Mouse (Mus musculus): ENCODE data around the gene Cd40lg. TPM values are rescaled to one million over a fixed set of nuclear protein-coding genes. Genes with fewer than 3 reads are reported as not detected.

The Cd40lg gene
- not detected in 2 replicates for polyA plus RNA-seq (2015; fragmentation: Nextera tagmentation; extraction: Ambion mirVana)

DNA sequence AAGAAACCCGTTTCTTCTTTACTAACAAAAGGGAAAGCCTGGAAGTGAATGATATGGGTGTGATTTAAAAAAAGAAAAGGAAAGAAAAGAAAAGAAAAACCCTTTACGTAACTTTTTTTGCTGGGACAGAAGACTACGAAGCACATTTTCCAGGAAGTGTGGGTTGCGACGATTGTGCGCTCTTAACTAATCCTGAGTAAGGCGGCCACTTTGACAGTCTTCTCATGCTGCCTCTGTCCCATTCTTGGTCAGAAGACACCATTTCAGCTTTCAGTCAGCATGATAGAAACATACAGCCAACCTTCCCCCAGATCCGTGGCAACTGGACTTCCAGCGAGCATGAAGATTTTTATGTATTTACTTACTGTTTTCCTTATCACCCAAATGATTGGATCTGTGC is at the start of gene Cd40lg:
TSS of gene Cd40lg (plus strand) at position 268 of the 400 bp plus-strand sequence.
- ATAC-seq (ENCODE audit: low FRiP score) = no peak
- Histone ChIP-seq H3K4me1 (replicated peaks) (no peaks in the 10 kb centered on the region), H3K27ac (no peak within 1 kb of the TSS), H3K4me3 (no peak within 1 kb of the TSS), H3K9me3 (no peaks in the 10 kb centered on the region), H3K9ac (no peak within 1 kb of the TSS), H3K36me3 (no peaks in the 10 kb centered on the region), H3K4me2 (no peak within 1 kb of the TSS), H3K27me3 (no peaks in the 10 kb centered on the region)
- 88% methylated on average over 9 of the region's 9 CpGs for WGBS

DNA sequence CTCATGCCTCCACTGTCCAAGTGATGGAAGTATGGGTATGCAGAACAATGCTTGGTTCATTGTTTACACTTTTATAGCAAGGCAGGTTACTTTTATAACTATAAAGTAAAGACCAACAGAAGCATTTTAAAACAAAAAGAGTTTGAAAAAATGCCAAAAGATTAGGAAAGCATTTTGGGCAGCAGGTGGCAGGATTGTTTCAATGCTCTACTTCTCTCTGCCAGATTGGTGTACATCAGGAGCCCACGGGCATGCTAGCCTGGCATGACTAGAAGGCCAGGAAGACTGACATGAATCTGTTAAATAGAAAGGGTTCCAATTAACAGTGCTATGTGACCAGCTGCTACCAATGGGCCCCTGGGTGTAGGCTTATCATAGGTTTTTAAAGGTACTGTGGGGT is 45.4 kb upstream of the Cd40lg start:
- Histone ChIP-seq H3K9ac (no peak overlapping the region), H3K36me3 (no peaks in the 10 kb centered on the region), H3K27me3 (no peaks in the 10 kb centered on the region), H3K4me2 (no peak overlapping the region), H3K4me1 (replicated peaks) (no peaks in the 10 kb centered on the region), H3K9me3 (no peaks in the 10 kb centered on the region), H3K4me3 (no peak overlapping the region), H3K27ac (no peak overlapping the region)
- WGBS = 61% methylated on average over 1 of the region's 1 CpGs
- no peak for ATAC-seq (ENCODE audit: low FRiP score)

DNA sequence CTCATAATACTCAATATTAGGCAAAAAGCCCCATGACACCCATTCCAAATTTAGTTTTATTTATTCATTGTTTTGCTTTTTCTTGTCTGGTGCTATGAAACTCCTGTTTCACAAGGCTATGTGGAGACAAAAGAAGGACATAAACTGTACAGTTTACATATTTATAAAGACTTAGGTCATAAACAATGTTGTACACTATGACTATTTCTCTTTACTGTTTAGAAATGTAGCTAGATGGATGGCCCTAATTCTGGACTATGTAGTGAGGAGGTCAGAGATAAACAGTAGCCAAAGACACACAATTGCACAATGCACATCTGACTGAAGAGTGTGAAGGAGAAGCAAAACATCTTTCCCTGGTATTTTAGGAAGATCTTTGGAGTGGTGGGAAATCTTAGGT is 40.7 kb upstream of the Cd40lg start:
- H3K36me3 ChIP-seq = no peaks in the 10 kb centered on the region
- no peaks in the 10 kb centered on the region for H3K4me1 ChIP-seq (replicated peaks)

GRCm38 (mm10) chrX:57177225-57177779 is 34.6 kb upstream of the Cd40lg start:
- Histone ChIP-seq H3K4me3 (no peak overlapping the region), H3K4me1 (replicated peaks) (no peaks in the 10 kb centered on the region), H3K9me3 (no peaks in the 10 kb centered on the region), H3K27ac (no peak overlapping the region), H3K4me2 (no peak overlapping the region), H3K36me3 (no peaks in the 10 kb centered on the region), H3K9ac (no peak overlapping the region), H3K27me3 (no peaks in the 10 kb centered on the region)
- WGBS = 91% methylated on average over 13 of the region's 13 CpGs
- ATAC-seq (ENCODE audit: low FRiP score) = no peak

More for the DNA sequence above, 40.7 kb upstream of the Cd40lg start:
- ATAC-seq (ENCODE audit: low FRiP score) = no peak
- Histone ChIP-seq H3K27me3 (no peaks in the 10 kb centered on the region), H3K9ac (no peak overlapping the region), H3K27ac (no peak overlapping the region), H3K9me3 (no peaks in the 10 kb centered on the region), H3K4me2 (no peak overlapping the region), H3K4me3 (no peak overlapping the region)

DNA sequence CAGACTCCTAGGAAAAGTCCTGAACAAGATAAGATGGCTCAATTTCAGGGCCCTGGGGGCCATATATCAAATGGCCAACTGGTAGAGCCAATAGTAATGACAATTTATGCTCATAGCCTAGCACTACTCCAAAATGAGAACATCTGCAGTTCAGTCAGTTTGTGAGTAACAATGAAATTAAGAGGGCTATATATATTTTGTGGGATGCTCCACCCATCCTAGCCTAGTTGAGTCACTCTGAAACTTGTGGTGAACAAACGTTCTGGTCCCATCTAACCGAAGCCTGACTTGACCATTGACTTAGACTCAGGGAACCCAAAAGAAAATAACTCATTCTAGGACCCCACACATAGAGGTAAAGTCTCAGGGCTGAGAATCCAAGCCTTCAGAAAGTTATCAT is 29.5 kb upstream of the Cd40lg start:
- no peak overlapping the region for H3K4me3 ChIP-seq
- no peaks in the 10 kb centered on the region for H3K36me3 ChIP-seq
- no peak for ATAC-seq (ENCODE audit: low FRiP score)

DNA sequence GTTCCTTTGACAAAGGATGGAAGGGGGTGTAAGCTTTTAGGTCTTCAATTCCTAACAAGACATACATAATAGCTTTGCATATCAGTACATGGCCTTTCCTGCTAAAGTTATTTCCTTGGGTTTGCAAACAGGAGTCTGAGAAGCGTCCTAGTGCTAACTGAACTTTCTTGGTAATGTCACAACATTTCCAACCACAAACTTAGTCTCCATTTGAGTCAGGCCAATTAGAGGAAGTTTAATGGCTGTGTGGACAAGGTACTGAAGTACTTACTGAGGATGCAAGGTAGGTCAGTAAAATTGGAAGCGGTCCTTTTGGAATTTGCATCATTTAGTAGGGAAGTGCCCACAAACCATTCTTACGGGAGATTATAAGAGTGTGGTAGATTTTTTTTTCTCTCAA is 28.6 kb upstream of the Cd40lg start:
- H3K36me3 ChIP-seq = no peaks in the 10 kb centered on the region
- no peak overlapping the region for H3K9ac ChIP-seq
- no peaks in the 10 kb centered on the region for H3K4me1 ChIP-seq (replicated peaks)
- no peak for ATAC-seq (ENCODE audit: low FRiP score)
- 88% methylated on average over 3 of the region's 3 CpGs for WGBS
- H3K27ac ChIP-seq = no peak overlapping the region
- H3K4me2 ChIP-seq = no peak overlapping the region
- H3K4me3 ChIP-seq = no peak overlapping the region
- no peaks in the 10 kb centered on the region for H3K9me3 ChIP-seq
- no peaks in the 10 kb centered on the region for H3K27me3 ChIP-seq

More for the DNA sequence above, 29.5 kb upstream of the Cd40lg start:
- Histone ChIP-seq H3K4me2 (no peak overlapping the region), H3K27me3 (no peaks in the 10 kb centered on the region), H3K9me3 (no peaks in the 10 kb centered on the region), H3K9ac (no peak overlapping the region), H3K27ac (no peak overlapping the region), H3K4me1 (replicated peaks) (no peaks in the 10 kb centered on the region)
- 89% methylated on average over 2 of the region's 2 CpGs for WGBS

- ATAC-seq (ENCODE audit: low FRiP score) = no peak
- Histone ChIP-seq H3K27me3 (no peaks in the 10 kb centered on the region), H3K36me3 (no peaks in the 10 kb centered on the region), H3K4me3 (no peak overlapping the region), H3K9me3 (no peaks in the 10 kb centered on the region), H3K9ac (no peak overlapping the region), H3K4me2 (no peak overlapping the region), H3K4me1 (replicated peaks) (no peaks in the 10 kb centered on the region), H3K27ac (no peak overlapping the region)
- WGBS = 83% methylated on average over 8 of the region's 8 CpGs
These were observed 24.6 kb upstream of the Cd40lg start for GRCm38 (mm10) chrX:57187301-57187700.

DNA sequence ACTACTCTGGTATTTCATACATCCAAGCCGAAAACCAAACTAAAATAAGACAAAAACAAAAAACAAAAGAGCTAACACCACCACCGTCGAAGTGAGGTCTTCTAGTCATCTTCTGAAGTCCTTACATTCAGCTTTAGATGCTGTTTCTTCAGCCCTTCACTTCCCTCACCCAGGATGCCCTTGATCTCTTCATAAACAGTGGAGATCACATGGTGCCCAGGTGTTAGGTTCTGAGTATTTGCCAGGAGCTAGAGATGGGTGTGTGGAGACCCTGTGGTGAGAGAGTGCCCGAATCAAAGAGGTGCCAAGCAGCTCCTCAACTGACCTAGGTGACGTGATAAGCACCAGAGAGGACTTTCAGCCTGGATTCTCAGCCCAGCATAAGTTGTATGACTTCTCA is 22.6 kb upstream of the Cd40lg start:
- Histone ChIP-seq H3K9ac (no peak overlapping the region), H3K9me3 (no peaks in the 10 kb centered on the region), H3K36me3 (no peaks in the 10 kb centered on the region), H3K27ac (no peak overlapping the region), H3K4me2 (no peak overlapping the region), H3K4me3 (no peak overlapping the region), H3K4me1 (replicated peaks) (no peaks in the 10 kb centered on the region), H3K27me3 (no peaks in the 10 kb centered on the region)
- no peak for ATAC-seq (ENCODE audit: low FRiP score)
- 85% methylated on average over 5 of the region's 5 CpGs for whole genome bisulfite sequencing

- no peak overlapping the region for H3K4me3 ChIP-seq
- H3K9ac ChIP-seq = no peak overlapping the region
- no peaks in the 10 kb centered on the region for H3K36me3 ChIP-seq
- H3K4me2 ChIP-seq = no peak overlapping the region
- H3K4me1 ChIP-seq (replicated peaks) = no peaks in the 10 kb centered on the region
- WGBS = 79% methylated on average over 9 of the region's 9 CpGs
- no peaks in the 10 kb centered on the region for H3K9me3 ChIP-seq
- no peaks in the 10 kb centered on the region for H3K27me3 ChIP-seq
- no peak overlapping the region for H3K27ac ChIP-seq
- no peak for ATAC-seq (ENCODE audit: low FRiP score)
These were observed 15.6 kb upstream of the Cd40lg start for GRCm38 (mm10) chrX:57196319-57196718.

DNA sequence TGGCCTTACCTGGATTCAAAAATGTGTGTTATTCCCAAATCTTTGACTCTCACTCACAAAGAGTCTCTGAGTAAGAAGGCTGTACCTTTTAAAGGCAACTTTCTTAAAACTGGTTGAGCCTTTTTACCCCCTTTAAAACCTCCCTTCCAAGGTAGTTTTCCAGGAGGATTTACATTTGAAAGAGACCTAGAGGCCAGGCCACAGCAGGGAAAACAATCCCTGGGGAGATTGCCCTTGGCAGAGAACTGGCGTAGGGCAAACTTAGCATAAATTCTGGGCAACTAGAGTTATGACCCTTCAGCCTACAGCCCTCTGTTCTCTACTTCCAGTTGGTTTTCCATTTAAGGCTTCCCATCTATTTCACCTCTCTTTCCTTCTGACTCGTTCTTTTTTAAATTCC is 13.9 kb upstream of the Cd40lg start:
- H3K27me3 ChIP-seq = no peaks in the 10 kb centered on the region

GRCm38 (mm10) chrX:57200397-57200796 is 11.5 kb upstream of the Cd40lg start:
- no peak for ATAC-seq (ENCODE audit: low FRiP score)
- WGBS = 73% methylated on average over 2 of the region's 2 CpGs
- Histone ChIP-seq H3K4me3 (no peak overlapping the region), H3K27ac (no peak overlapping the region), H3K9ac (no peak overlapping the region), H3K4me2 (no peak overlapping the region), H3K36me3 (no peaks in the 10 kb centered on the region), H3K4me1 (replicated peaks) (no peaks in the 10 kb centered on the region), H3K9me3 (no peaks in the 10 kb centered on the region), H3K27me3 (no peaks in the 10 kb centered on the region)

More for the DNA sequence above, 13.9 kb upstream of the Cd40lg start:
- Histone ChIP-seq H3K27ac (no peak overlapping the region), H3K4me2 (no peak overlapping the region), H3K36me3 (no peaks in the 10 kb centered on the region), H3K4me1 (replicated peaks) (no peaks in the 10 kb centered on the region), H3K9ac (no peak overlapping the region), H3K4me3 (no peak overlapping the region), H3K9me3 (no peaks in the 10 kb centered on the region)
- ATAC-seq (ENCODE audit: low FRiP score) = no peak
- WGBS = 27% methylated on average over 2 of the region's 2 CpGs

GRCm38 (mm10) chrX:57210591-57210990 is 1.4 kb upstream of the Cd40lg start:
- Histone ChIP-seq H3K4me1 (replicated peaks) (no peaks in the 10 kb centered on the region), H3K27me3 (no peaks in the 10 kb centered on the region), H3K27ac (no peak overlapping the region), H3K9ac (no peak overlapping the region), H3K4me3 (no peak overlapping the region), H3K4me2 (no peak overlapping the region), H3K36me3 (no peaks in the 10 kb centered on the region), H3K9me3 (no peaks in the 10 kb centered on the region)
- no peak for ATAC-seq (ENCODE audit: low FRiP score)
- WGBS = 89% methylated on average over 1 of the region's 1 CpGs

DNA sequence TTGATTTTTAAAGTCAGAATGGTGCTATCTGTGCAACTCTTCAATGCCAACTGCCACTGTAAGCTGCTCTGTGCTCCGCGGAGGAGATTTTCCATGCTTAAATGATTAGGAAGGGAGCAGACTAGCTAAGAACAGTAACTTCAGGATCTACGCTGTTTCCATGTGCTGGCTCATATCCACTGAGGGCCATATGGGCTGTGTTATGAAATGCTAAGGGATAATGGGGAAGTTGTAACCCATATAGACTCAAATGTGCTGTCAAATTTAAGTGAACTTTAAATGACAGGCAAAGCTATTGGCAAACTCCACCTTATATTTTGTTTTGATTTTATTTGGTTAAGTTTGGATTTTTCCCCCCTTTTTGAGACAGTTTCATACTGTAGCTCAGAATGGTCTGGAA is 919 bp downstream of the Cd40lg start:
- H3K9ac ChIP-seq = no peak overlapping the region
- ATAC-seq (ENCODE audit: low FRiP score) = no peak
- H3K27ac ChIP-seq = no peak overlapping the region
- no peak overlapping the region for H3K4me3 ChIP-seq
- no peaks in the 10 kb centered on the region for H3K36me3 ChIP-seq
- WGBS = 87% methylated on average over 3 of the region's 3 CpGs
- H3K4me1 ChIP-seq (replicated peaks) = no peaks in the 10 kb centered on the region
- H3K4me2 ChIP-seq = no peak overlapping the region
- no peaks in the 10 kb centered on the region for H3K27me3 ChIP-seq
- H3K9me3 ChIP-seq = no peaks in the 10 kb centered on the region
